Mouse (Mus musculus) embryonic facial prominence, embryonic 15.5 days (tissue): ENCODE results near the gene Lgals4. TPM values are rescaled to one million over a fixed set of nuclear protein-coding genes. Genes with fewer than 3 reads are reported as not detected.

Experiments used
- ATAC-seq: fragments of 200-750 bp; cut with Nextera tagmentation; 2 replicates; pipeline ENCODE4 v1.8.0; 2017; ENCODE audit warnings: low read depth, moderate TSS enrichment; ENCODE audit not compliant: insufficient number of reproducible peaks, low FRiP score, low TSS enrichment
- H3K27ac ChIP-seq: fragments of 300-500 bp; sonication (generic); replicated peaks from 2 replicates; pipeline ENCODE4 v1.5.1; 2015; ENCODE audit warnings: mild to moderate bottlenecking, inconsistent platforms
- H3K27me3 ChIP-seq: fragments of 300-500 bp; sonication (generic); 2 replicates; pipeline ENCODE4 v1.6.1; 2015; ENCODE audit warnings: inconsistent platforms
- H3K36me3 ChIP-seq: fragments of 300-500 bp; sonication (generic); 2 replicates; pipeline ENCODE4 v1.6.1; 2015; ENCODE audit warnings: mild to moderate bottlenecking, inconsistent platforms
- H3K4me1 ChIP-seq: fragments of 300-500 bp; sonication (generic); 2 replicates; pipeline ENCODE4 v1.6.1; 2015; ENCODE audit warnings: inconsistent platforms
- H3K4me2 ChIP-seq: fragments of 300-500 bp; sonication (generic); replicated peaks from 2 replicates; pipeline ENCODE4 v1.6.1; 2015; ENCODE audit warnings: mild to moderate bottlenecking, inconsistent platforms
- H3K4me3 ChIP-seq: fragments of 300-500 bp; sonication (generic); replicated peaks from 2 replicates; pipeline ENCODE4 v1.5.1; 2015; ENCODE audit warnings: mild to moderate bottlenecking, inconsistent platforms
- H3K9ac ChIP-seq: fragments of 300-500 bp; sonication (generic); 2 replicates; pipeline ENCODE4 v1.6.1; 2015; ENCODE audit warnings: inconsistent platforms
- H3K9me3 ChIP-seq: fragments of 300-500 bp; sonication (generic); replicated peaks from 2 replicates; pipeline ENCODE4 v1.6.1; 2016; ENCODE audit warnings: inconsistent platforms
- WGBS: fragments of 180-500 bp; shearing (Covaris S2); methylation state at CpG from one replicate; pipeline ENCODE4 v1.1.7; 2015; 5-methylcytosine and 5-hydroxymethylcytosine counted together
- polyA plus RNA-seq: library from polyadenylated mRNA; unstranded; fragments of >200 nt; fragmentation: Nextera tagmentation; extraction: Ambion mirVana; gene quantifications from 2 replicates; pipeline ENCODE4 v1.2.1, GENCODE M21; 2015

The Lgals4 gene
- polyA plus RNA-seq, 1 experiment from 2014 or later: 18.0 TPM

DNA sequence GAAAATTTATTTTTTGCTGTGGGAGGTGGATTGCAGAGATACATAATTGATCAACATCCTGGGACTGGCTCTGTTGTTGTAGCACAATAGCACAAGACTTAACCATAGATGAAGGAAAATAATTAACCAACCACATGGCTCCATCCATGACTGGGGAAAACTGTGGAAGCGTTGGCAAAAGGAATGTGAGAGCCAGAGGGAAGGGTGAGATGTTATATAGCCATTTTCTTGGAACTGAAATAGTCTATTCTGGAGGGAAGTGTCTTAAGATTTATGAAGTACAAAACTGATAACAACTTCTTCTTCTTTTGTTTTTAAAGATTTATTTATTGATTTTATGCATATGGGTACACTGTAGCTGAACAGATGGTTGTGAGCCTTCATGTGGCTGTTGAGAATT, 13.6 kb downstream of the Lgals4 start:
- WGBS: 73% methylated on average over 1 of the region's 1 CpGs
- Histone ChIP-seq H3K36me3 (no peaks in the 10 kb centered on the region), H3K4me1 (peaks cover 14% of the 10 kb centered on the region), H3K4me2 (no peak overlapping the region), H3K27ac (no peak overlapping the region), H3K4me3 (no peak overlapping the region), H3K27me3 (no peaks in the 10 kb centered on the region), H3K9ac (no peak overlapping the region), H3K9me3 (no peaks in the 10 kb centered on the region)
- no peak for ATAC-seq

GRCm38 (mm10) chr7:28849700-28850236, 16.1 kb downstream of the Lgals4 start:
- Histone ChIP-seq H3K4me2 (no peak overlapping the region), H3K4me1 (peaks cover 14% of the 10 kb centered on the region), H3K27ac (peak overlapping the region; percentile 80), H3K4me3 (no peak overlapping the region), H3K9me3 (no peaks in the 10 kb centered on the region), H3K36me3 (no peaks in the 10 kb centered on the region), H3K27me3 (no peaks in the 10 kb centered on the region), H3K9ac (no peak overlapping the region)
- WGBS: 29% methylated on average over 1 of the region's 1 CpGs
- peak; percentile 82 for ATAC-seq

DNA sequence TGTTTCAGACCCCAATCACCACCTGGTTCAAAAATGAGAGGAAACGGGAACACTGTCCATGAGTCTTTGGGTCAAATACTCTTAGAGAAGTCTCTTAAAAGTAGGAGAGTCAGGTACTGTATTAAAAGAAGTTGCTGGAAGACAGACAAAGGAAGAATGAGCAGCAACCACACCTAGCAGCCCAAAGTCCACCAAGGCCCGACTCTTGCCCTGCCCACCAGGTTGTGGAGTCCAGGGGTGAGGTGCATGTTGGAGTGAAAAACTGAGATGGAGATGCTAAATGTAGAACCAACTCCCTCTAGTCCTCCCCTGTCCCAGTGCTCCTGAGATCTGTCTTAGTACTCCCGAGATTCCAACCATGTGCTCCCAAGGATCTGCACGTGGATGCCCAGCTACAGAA, 17.0 kb downstream of the Lgals4 start:
- whole genome bisulfite sequencing: 76% methylated on average over 4 of the region's 4 CpGs
- no peak overlapping the region for H3K4me3 ChIP-seq
- no peaks in the 10 kb centered on the region for H3K9me3 ChIP-seq
- ATAC-seq: no peak
- H3K4me1 ChIP-seq: peaks cover 14% of the 10 kb centered on the region
- H3K36me3 ChIP-seq: no peaks in the 10 kb centered on the region
- peak overlapping the region; percentile 80; the same call in 1 of the 2 replicates for H3K27ac ChIP-seq
- H3K4me2 ChIP-seq: no peak overlapping the region
- H3K27me3 ChIP-seq: no peaks in the 10 kb centered on the region
- no peak overlapping the region for H3K9ac ChIP-seq

DNA sequence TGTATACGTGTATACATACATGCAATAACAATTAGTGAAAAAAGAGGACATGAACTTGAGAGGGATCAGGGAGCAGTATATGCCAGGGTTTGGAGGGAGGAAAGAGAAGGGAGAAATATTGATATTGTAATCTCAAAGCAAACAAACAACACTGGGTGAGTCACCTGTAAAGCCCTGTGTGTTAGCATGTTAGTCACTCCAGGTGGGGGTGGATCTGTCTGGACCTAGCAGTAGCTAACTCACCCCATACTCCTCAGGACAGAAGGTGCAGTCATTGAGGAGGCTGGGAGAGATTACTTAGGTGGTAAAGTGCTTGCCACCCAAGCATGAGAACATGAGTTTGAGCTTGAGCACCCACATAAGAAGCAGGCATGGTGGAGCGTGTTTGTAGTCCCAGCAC, 26.3 kb downstream of the Lgals4 start:
- Histone ChIP-seq H3K9ac (no peak overlapping the region), H3K4me1 (peaks cover 21% of the 10 kb centered on the region), H3K9me3 (no peaks in the 10 kb centered on the region), H3K27me3 (no peaks in the 10 kb centered on the region), H3K4me2 (no peak overlapping the region), H3K27ac (no peak overlapping the region), H3K4me3 (no peak overlapping the region), H3K36me3 (no peaks in the 10 kb centered on the region)
- no peak for ATAC-seq
- WGBS: 88% methylated on average over 2 of the region's 2 CpGs

DNA sequence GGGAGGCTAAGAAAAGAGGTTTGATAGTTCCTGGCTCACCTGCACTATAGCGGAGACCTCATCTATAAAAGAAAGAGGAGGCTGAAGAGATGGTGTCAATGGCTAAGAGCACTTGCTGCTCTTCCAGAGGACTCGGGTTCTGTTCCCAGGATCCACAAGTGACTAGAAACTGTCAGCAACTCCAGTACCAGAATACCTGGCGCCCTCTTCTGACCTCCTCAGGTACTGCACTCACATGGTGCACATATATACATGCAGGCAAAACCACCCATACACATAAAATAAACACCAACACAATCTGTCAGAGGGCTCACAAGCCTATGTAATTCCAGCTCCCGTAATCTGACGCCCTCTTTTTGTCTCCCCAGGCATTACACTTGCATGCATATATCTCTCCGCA, 27.2 kb downstream of the Lgals4 start:
- ATAC-seq: no peak
- H3K9me3 ChIP-seq: no peaks in the 10 kb centered on the region
- 90% methylated on average over 6 of the region's 6 CpGs for whole genome bisulfite sequencing
- no peak overlapping the region for H3K4me2 ChIP-seq
- H3K9ac ChIP-seq: no peak overlapping the region
- peaks cover 26% of the 10 kb centered on the region for H3K4me1 ChIP-seq
- H3K36me3 ChIP-seq: no peaks in the 10 kb centered on the region
- H3K4me3 ChIP-seq: no peak overlapping the region
- no peak overlapping the region for H3K27ac ChIP-seq
- H3K27me3 ChIP-seq: no peaks in the 10 kb centered on the region

DNA sequence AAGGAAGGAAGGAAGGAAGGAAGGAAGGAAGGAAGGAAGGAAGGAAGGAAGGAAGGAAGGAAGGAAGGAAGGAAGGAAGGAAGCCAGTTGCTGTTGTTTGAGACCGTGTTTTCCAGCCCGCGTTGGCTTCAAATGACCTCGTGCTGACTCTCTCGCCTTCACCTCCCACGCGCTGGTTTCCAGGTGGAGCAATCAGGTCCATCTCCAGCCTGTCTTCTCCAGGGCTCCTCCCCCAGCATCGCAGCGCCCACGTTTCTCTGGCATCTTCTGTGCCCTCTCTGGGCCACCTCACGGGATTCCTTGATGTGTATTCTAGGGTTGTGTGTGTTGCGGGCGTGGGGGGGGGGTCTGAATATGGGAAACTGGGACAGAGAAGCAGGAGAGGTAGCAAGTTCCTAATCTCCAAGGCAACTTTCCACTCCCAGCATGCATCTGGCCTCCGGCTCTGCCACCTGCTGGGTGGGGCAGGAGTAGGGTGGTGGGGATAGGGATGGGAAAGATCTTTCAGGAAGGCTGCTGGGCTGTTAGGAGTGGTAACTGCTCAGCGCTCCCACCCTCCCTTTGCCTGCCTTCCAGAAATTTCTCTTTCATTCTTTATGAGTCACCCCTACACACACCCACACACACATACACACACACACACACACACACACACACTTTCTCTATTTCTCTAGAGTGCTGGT, 29.3 kb downstream of the Lgals4 start:
- peak overlapping the region; percentile 51; the same call in 1 of the 2 replicates for H3K4me2 ChIP-seq
- ATAC-seq: no peak
- H3K27me3 ChIP-seq: no peaks in the 10 kb centered on the region
- peaks cover 42% of the 10 kb centered on the region for H3K4me1 ChIP-seq
- H3K36me3 ChIP-seq: no peaks in the 10 kb centered on the region
- 68% methylated on average over 15 of the region's 15 CpGs for WGBS
- H3K4me3 ChIP-seq: no peak overlapping the region
- peak overlapping the region; percentile 83 for H3K27ac ChIP-seq
- H3K9me3 ChIP-seq: no peaks in the 10 kb centered on the region
- H3K9ac ChIP-seq: no peak overlapping the region

GRCm38 (mm10) chr7:28863540-28863939, 29.9 kb downstream of the Lgals4 start, which contains the start of gene Lgals7:
Gene Lgals7 (plus strand): TSS chr7:28863853.
- Histone ChIP-seq H3K4me2 (peak within 1 kb of the TSS; percentile 51), H3K4me3 (peak within 1 kb of the TSS; percentile 35), H3K36me3 (no peaks in the 10 kb centered on the region), H3K27me3 (no peaks in the 10 kb centered on the region), H3K27ac (peak within 1 kb of the TSS; percentile 83), H3K4me1 (peaks cover 42% of the 10 kb centered on the region), H3K9me3 (no peaks in the 10 kb centered on the region), H3K9ac (peak within 1 kb of the TSS; percentile 18; the same call in 1 of the 2 replicates)
- WGBS: 61% methylated on average over 6 of the region's 6 CpGs
- no peak for ATAC-seq

DNA sequence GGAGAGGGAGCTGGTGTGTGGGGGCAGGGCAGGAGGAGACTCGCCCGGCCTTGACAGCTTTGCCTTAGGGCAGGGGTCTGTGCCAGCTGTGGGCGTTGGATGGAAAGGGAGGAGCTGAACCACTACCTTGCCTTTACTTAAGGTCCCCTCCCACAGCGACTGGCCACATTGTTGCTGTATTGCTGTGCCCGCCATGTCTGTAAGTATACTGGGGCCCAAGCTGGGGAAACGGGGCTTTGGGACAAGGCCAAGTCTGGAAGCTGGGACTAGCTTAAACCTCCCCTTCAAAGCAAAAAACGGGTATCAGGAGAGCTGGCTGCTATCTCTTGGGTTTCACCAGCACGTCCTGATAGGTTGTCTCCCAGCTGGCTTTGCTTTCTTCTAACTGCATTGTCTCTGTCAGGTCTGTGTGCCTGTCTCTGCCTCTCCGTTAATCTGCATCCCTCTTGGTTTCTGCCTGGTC, 30.7 kb downstream of the Lgals4 start:
- peaks cover 42% of the 10 kb centered on the region for H3K4me1 ChIP-seq
- no peaks in the 10 kb centered on the region for H3K9me3 ChIP-seq
- peak overlapping the region; percentile 35 for H3K4me3 ChIP-seq
- peak; percentile 30; the same call in 1 of the 2 replicates for ATAC-seq
- H3K4me2 ChIP-seq: peak overlapping the region; percentile 51
- H3K36me3 ChIP-seq: no peaks in the 10 kb centered on the region
- no peaks in the 10 kb centered on the region for H3K27me3 ChIP-seq
- WGBS: 25% methylated on average over 9 of the region's 9 CpGs
- H3K9ac ChIP-seq: peak overlapping the region; percentile 18; the same call in 1 of the 2 replicates
- H3K27ac ChIP-seq: peak overlapping the region; percentile 83

DNA sequence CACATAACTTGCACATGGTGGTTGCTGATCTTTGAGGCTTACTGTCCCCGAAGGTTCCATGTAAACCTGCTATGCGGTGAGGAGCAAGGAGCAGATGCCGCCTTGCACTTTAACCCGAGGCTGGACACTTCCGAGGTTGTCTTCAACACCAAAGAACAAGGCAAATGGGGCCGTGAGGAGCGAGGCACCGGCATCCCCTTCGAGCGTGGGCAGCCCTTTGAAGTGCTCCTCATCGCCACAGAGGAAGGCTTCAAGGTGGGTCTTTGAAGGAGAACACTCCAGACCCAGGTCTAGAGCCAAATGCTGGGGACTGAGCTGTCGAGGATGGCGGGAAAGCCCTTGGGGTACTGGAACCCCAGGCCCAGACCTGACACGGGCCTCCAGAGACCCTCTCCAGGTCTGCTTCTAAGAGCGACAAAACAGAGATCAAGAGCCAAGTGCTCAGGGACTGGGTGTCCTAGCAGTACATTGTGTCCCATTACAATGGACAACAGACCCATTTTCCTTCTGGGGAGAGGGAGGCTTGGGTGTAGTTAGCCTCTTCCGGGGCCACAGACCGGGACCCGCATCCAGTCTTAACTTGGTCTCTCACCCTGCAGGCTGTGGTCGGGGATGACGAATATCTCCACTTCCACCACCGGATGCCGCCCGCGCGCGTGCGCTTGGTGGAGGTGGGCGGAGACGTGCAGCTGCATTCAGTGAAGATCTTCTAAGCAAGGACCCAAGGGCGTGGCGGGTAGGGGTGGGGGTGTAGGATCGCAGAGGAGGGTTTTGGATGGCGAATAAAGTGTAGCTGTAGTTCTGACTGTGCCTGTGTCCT, 32.0 kb downstream of the Lgals4 start:
- H3K27me3 ChIP-seq: no peaks in the 10 kb centered on the region
- H3K4me1 ChIP-seq: peaks cover 42% of the 10 kb centered on the region
- peak overlapping the region; percentile 83 for H3K27ac ChIP-seq
- H3K36me3 ChIP-seq: no peaks in the 10 kb centered on the region
- WGBS: 39% methylated on average over 33 of the region's 33 CpGs
- H3K4me3 ChIP-seq: peak overlapping the region; percentile 35
- peak; percentile 51; the same call in 1 of the 2 replicates for ATAC-seq
- no peak overlapping the region for H3K9ac ChIP-seq
- H3K4me2 ChIP-seq: peak overlapping the region; percentile 51
- no peaks in the 10 kb centered on the region for H3K9me3 ChIP-seq

DNA sequence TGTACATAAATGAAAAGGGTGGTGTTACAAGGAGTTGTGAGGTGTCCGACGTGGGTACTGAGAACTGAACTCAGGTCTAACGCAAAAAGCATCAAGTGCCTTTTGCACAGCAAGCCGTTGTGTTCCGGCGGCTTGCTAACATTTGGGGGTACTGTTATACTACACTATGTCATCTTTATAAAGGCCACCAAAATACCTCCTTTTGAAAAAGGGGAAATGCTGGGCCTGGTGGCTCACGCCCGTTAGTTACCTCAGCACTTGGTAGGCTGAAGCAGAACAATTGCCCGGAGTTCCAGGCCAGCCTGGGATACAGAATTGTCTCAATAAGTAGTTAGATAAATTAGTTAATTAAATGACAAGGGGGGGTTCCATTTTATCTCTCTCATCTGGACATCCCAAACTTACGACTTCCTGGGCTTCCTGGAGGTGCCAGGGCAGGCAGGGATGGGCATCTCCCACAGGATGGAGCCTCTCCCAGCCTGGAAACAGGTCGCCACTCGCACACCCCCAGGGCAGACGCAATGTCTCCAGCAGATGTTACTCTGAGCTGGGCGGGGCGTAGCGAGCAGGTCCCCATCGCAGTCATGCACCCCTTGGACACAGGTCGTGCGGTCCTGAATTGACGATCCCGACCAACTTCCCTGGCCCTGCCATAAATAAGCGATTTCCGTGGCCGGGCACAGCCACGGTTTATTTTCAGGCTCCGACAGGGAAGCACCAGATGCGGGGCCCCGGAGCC, 33.3 kb downstream of the Lgals4 start:
- Histone ChIP-seq H3K9ac (no peak overlapping the region), H3K9me3 (no peaks in the 10 kb centered on the region), H3K36me3 (no peaks in the 10 kb centered on the region), H3K27ac (peak overlapping the region; percentile 83), H3K27me3 (no peaks in the 10 kb centered on the region), H3K4me2 (peak overlapping the region; percentile 51; the same call in 1 of the 2 replicates), H3K4me1 (peaks cover 42% of the 10 kb centered on the region), H3K4me3 (no peak overlapping the region)
- 79% methylated on average over 28 of the region's 28 CpGs for WGBS
- no peak for ATAC-seq
